ENCODE assay signal across 13 mouse cellular contexts in genomic region chr4:137869667-137870274, GRCm38 (mm10). TPM values are rescaled to one million over a fixed set of nuclear protein-coding genes. Genes with fewer than 3 reads are reported as not detected.
DNase-seq lines count a peak whose midpoint lies in the region; ATAC-seq and TF ChIP-seq lines count a peak whose summit lies in the region.
"Had no signal": no experiment of that assay in that cellular context is flagged by ENCODE, and none has a peak within 500 bp of the region (broad histone marks: within the 10 kb centered on the region; RNA-seq: fewer than 3 reads in every experiment).

No protein-coding gene starts in this region.

- TF ChIP-seq CTCF in stomach, postnatal 0 days (IDR thresholded peaks at IDR 0.05; ENCODE audit: low read depth), result no peak

- no peak overlapping the region for H3K4me3 ChIP-seq in midbrain, embryonic 10.5 days
- no peak overlapping the region for H3K4me3 ChIP-seq in midbrain, embryonic 13.5 days (replicated peaks)
- no peak overlapping the region for H3K4me3 ChIP-seq in forebrain, embryonic 14.5 days (ENCODE audit: low read depth, low read length)
- no peak overlapping the region for H3K4me3 ChIP-seq in stomach, postnatal 0 days (ENCODE audit: low read depth, low read length)
- H3K4me3 ChIP-seq: heart, embryonic 15.5 days; myocyte had no signal

- no peak overlapping the region for H3K4me2 ChIP-seq in midbrain, embryonic 13.5 days (replicated peaks)
- no peak overlapping the region for H3K4me2 ChIP-seq in forebrain, embryonic 14.5 days (ENCODE audit: low read length)
- H3K4me2 ChIP-seq in stomach, postnatal 0 days (replicated peaks; ENCODE audit: low read depth), result 0 out of 2 replicates have a peak overlapping the region, but pooled peaks have one; percentile 14
- H3K4me2 ChIP-seq: heart, embryonic 15.5 days had no signal

- no peaks in the 10 kb centered on the region for H3K27me3 ChIP-seq in midbrain, embryonic 10.5 days (ENCODE audit: low read depth, poor library complexity, severe bottlenecking)
- H3K27me3 ChIP-seq in midbrain, embryonic 13.5 days, result no peaks in the 10 kb centered on the region
- H3K27me3 ChIP-seq in forebrain, embryonic 14.5 days (replicated peaks; ENCODE audit: control insufficient read depth, insufficient read depth, low read length), result no peaks in the 10 kb centered on the region
- no peaks in the 10 kb centered on the region for H3K27me3 ChIP-seq in stomach, postnatal 0 days (ENCODE audit: control insufficient read depth, insufficient read depth, low read length)

- no peak overlapping the region for H3K9ac ChIP-seq in midbrain, embryonic 13.5 days (replicated peaks)
- no peak overlapping the region for H3K9ac ChIP-seq in forebrain, embryonic 14.5 days (ENCODE audit: low read length)
- no peak overlapping the region; the same call in 1 of the 2 replicates for H3K9ac ChIP-seq in stomach, postnatal 0 days (ENCODE audit: low read length)
- H3K9ac ChIP-seq: heart, embryonic 15.5 days had no signal

- no peaks in the 10 kb centered on the region for H3K36me3 ChIP-seq in midbrain, embryonic 10.5 days
- no peaks in the 10 kb centered on the region for H3K36me3 ChIP-seq in midbrain, embryonic 13.5 days
- no peaks in the 10 kb centered on the region for H3K36me3 ChIP-seq in forebrain, embryonic 14.5 days (ENCODE audit: control insufficient read depth, insufficient read depth, low read length)
- no peaks in the 10 kb centered on the region for H3K36me3 ChIP-seq in stomach, postnatal 0 days (ENCODE audit: control insufficient read depth, insufficient read depth, low read length)
- H3K36me3 ChIP-seq: heart, embryonic 15.5 days had no signal

- peak; percentile 41 for DNase-seq in embryo, embryonic 10.5 days (ENCODE audit: low spot score)
- DNase-seq in embryo, embryonic 9.5 days (ENCODE audit: extremely low spot score), result no peak
- DNase-seq in midbrain, embryonic 10.5 days (ENCODE audit: low spot score), result no peak
- DNase-seq in forebrain, embryonic 14.5 days (ENCODE audit: low spot score), result peak; percentile 58
- DNase-seq in stomach, postnatal 0 days (ENCODE audit: low spot score), result no peak
- DNase-seq in lung, postnatal 10 days, result no peak
- DNase-seq: kidney, postnatal 4 days; lung, postnatal 14 days; right cerebral cortex, adult 18-20 months had no signal

- H3K4me1 ChIP-seq in midbrain, embryonic 10.5 days, result peaks cover 67% of the 10 kb centered on the region
- H3K4me1 ChIP-seq in midbrain, embryonic 13.5 days (replicated peaks), result peaks cover 48% of the 10 kb centered on the region
- peaks cover 25% of the 10 kb centered on the region for H3K4me1 ChIP-seq in forebrain, embryonic 14.5 days (ENCODE audit: control insufficient read depth, insufficient read depth, low read length)
- peaks cover 31% of the 10 kb centered on the region for H3K4me1 ChIP-seq in stomach, postnatal 0 days (replicated peaks; ENCODE audit: control insufficient read depth, insufficient read depth)

- H3K9me3 ChIP-seq in midbrain, embryonic 10.5 days (replicated peaks), result no peaks in the 10 kb centered on the region
- H3K9me3 ChIP-seq in midbrain, embryonic 13.5 days, result no peaks in the 10 kb centered on the region
- no peaks in the 10 kb centered on the region for H3K9me3 ChIP-seq in forebrain, embryonic 14.5 days (replicated peaks; ENCODE audit: control insufficient read depth, low read length)
- no peaks in the 10 kb centered on the region for H3K9me3 ChIP-seq in stomach, postnatal 0 days (ENCODE audit: control insufficient read depth, low read length)
- H3K9me3 ChIP-seq: heart, embryonic 15.5 days had no signal

- WGBS in midbrain, embryonic 10.5 days, result 54% methylated on average over 16 of the region's 16 CpGs
- 43% methylated on average over 16 of the region's 16 CpGs for WGBS in midbrain, embryonic 13.5 days
- WGBS in forebrain, embryonic 14.5 days, result 26% methylated on average over 16 of the region's 16 CpGs
- WGBS in stomach, postnatal 0 days, result 37% methylated on average over 16 of the region's 16 CpGs

- TF ChIP-seq EP300 in stomach, postnatal 0 days (optimal IDR thresholded peaks at IDR 0.05), result no peak

- peak overlapping the region; percentile 59 for H3K27ac ChIP-seq in midbrain, embryonic 10.5 days (replicated peaks)
- H3K27ac ChIP-seq in midbrain, embryonic 13.5 days, result no peak overlapping the region
- H3K27ac ChIP-seq in forebrain, embryonic 14.5 days (ENCODE audit: low read depth, low read length), result no peak overlapping the region
- H3K27ac ChIP-seq in stomach, postnatal 0 days (replicated peaks), result 0 out of 2 replicates have a peak overlapping the region, but pooled peaks have one; percentile 45
- H3K27ac ChIP-seq: heart, embryonic 15.5 days had no signal

- ATAC-seq in midbrain, embryonic 13.5 days, result no peak
- ATAC-seq in forebrain, embryonic 14.5 days, result peak; percentile 43
- ATAC-seq in stomach, postnatal 0 days (ENCODE audit: low FRiP score, low TSS enrichment), result no peak
- no peak for ATAC-seq in megakaryocyte, adult 5-6 weeks (ENCODE audit: poor library complexity, severe bottlenecking)

RNA-seq across cellular contexts. Expression of gene Ece1, which starts 7.7 kb away (rescaled TPM):
- polyA plus RNA-seq in midbrain, embryonic 10.5 days (2016; fragmentation: Nextera tagmentation; extraction: Ambion mirVana), result 31.6 and 31.7 TPM in 2 replicates
- polyA plus RNA-seq in midbrain, embryonic 13.5 days (2015; fragmentation: Nextera tagmentation; extraction: Ambion mirVana), result 12.7 and 19.4 TPM in 2 replicates
- 9.1 and 12.0 TPM in 2 replicates for polyA plus RNA-seq in forebrain, embryonic 14.5 days (2014; fragmentation: Nextera tagmentation; extraction: Ambion mirVana)
- polyA plus RNA-seq in stomach, postnatal 0 days (2015; fragmentation: Nextera tagmentation; extraction: Ambion mirVana), result 22.9 and 29.8 TPM in 2 replicates
- 19.7 and 25.4 TPM in 2 replicates for total RNA-seq in megakaryocyte, adult 5-6 weeks (2015)
- total RNA-seq in megakaryocyte, adult 5-6 weeks (2017), result 12.5 and 15.9 TPM in 2 replicates

Comparison
In these comparisons a context has a peak if more than half of its experiments do, and no peak if none do; other contexts are left out.
1. DNase-seq: peak in embryo, embryonic 10.5 days (single experiment) and forebrain, embryonic 14.5 days (single experiment); none in embryo, embryonic 9.5 days (single experiment), midbrain, embryonic 10.5 days (single experiment), stomach, postnatal 0 days (single experiment) and lung, postnatal 10 days (single experiment).
2. H3K27ac ChIP-seq: peak in midbrain, embryonic 10.5 days (single experiment) and stomach, postnatal 0 days (single experiment); none in midbrain, embryonic 13.5 days (single experiment) and forebrain, embryonic 14.5 days (single experiment).